Mouse (Mus musculus) embryonic facial prominence, embryonic 12.5 days (tissue): ENCODE measurements around the gene Cfap61. TPM values are rescaled to one million over a fixed set of nuclear protein-coding genes. Genes with fewer than 3 reads are reported as not detected.
"Not testable (repeated sequence)": the region's sequence is repeated elsewhere in the genome, so short reads cannot be mapped to it uniquely, and the experiment has no call there.

Source experiments
- ATAC-seq: fragments of 200-750 bp; cut with Nextera tagmentation; 2 replicates; pipeline ENCODE4 v1.8.0; 2017; ENCODE audit not compliant: insufficient number of reproducible peaks, insufficient read depth, low FRiP score, low TSS enrichment
- H3K27ac ChIP-seq: fragments of 300-500 bp; sonication (generic); 2 replicates; pipeline ENCODE4 v1.5.1; 2016; ENCODE audit warnings: mild to moderate bottlenecking
- H3K27me3 ChIP-seq: fragments of 300-500 bp; sonication (generic); 2 replicates; pipeline ENCODE4 v1.6.1; 2016; ENCODE audit warnings: mild to moderate bottlenecking, moderate library complexity
- H3K36me3 ChIP-seq: fragments of 300-500 bp; sonication (generic); 2 replicates; pipeline ENCODE4 v1.6.1; 2016; ENCODE audit warnings: mild to moderate bottlenecking
- H3K4me1 ChIP-seq: fragments of 300-500 bp; sonication (generic); 2 replicates; pipeline ENCODE4 v1.6.1; 2016
- H3K4me2 ChIP-seq: fragments of 300-500 bp; sonication (generic); replicated peaks from 2 replicates; pipeline ENCODE4 v1.6.1; 2016; ENCODE audit warnings: mild to moderate bottlenecking, moderate library complexity
- H3K4me3 ChIP-seq: fragments of 300-500 bp; sonication (generic); 2 replicates; pipeline ENCODE4 v1.5.1; 2016; ENCODE audit warnings: mild to moderate bottlenecking
- H3K9ac ChIP-seq: fragments of 300-500 bp; sonication (generic); 2 replicates; pipeline ENCODE4 v1.6.1; 2016; ENCODE audit warnings: mild to moderate bottlenecking, moderate library complexity
- H3K9me3 ChIP-seq: fragments of 300-500 bp; sonication (generic); 2 replicates; pipeline ENCODE4 v1.6.1; 2016; ENCODE audit warnings: mild to moderate bottlenecking, moderate library complexity
- WGBS: fragments of 180-500 bp; shearing (Covaris S2); methylation state at CpG from one replicate; pipeline ENCODE4 v1.1.7; 2016; 5-methylcytosine and 5-hydroxymethylcytosine counted together
- polyA plus RNA-seq: library from polyadenylated mRNA; unstranded; fragments of >200 nt; fragmentation: Nextera tagmentation; extraction: Ambion mirVana; gene quantifications from 2 replicates; pipeline ENCODE4 v1.2.1, GENCODE M21; 2016

Gene Cfap61
- polyA plus RNA-seq: 0.69 and 0.88 TPM in 2 replicates

DNA sequence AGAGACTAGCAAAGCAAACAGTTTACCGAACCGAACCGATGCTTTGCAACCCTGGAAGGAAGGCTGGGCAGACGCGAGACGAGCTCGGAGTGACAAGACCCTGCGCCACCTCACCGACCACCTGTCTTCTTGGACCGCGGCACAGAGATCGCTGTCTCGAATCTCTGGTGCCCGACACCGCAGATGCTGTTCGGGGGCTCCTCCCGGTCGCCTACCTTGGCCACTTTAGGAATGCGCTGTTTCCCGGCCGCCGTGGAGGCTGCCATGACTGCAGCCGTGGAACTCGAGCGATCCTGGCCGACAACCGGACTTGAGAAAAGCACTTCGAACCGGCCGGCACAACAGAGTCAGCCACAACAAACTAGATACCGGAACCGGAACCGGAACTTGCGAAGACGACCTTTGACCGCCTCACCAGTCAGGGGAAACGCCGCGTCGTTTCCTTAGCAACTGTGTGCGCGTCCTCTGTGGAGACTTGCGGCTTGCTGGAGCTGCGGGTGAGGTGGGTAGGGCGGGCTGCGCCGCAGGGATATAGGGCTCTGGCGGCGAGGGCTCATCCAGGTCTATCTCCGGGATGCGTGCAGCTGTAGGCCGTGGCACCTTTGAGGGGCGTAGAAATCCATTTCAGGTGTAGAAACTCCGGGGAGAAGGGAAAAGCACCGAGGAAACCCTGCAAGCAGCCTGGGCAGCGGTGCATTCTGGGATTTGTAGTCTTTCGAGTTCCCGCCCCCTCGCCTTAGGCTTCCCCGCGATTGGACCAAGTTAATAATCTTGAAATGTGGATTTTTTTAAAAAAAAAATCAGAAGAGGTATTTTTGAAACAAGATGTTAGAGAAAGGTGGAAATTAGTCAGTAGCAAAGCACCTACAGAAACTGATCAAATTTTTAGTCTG lies at the start of gene Cfap61, which contains the start of gene Crnkl1:
Cfap61 (plus strand) TSS at position 446 of the 893 bp plus-strand sequence.
Crnkl1 (minus strand) TSS at position 676 of the 893 bp plus-strand sequence.
- Histone ChIP-seq H3K36me3 (peaks cover 17% of the 10 kb centered on the region), H3K9me3 (no peaks in the 10 kb centered on the region), H3K4me3 (peak within 1 kb of the TSS; percentile 94), H3K4me1 (peaks cover 9% of the 10 kb centered on the region), H3K4me2 (peak within 1 kb of the TSS; percentile 80), H3K27me3 (no peaks in the 10 kb centered on the region), H3K9ac (peak within 1 kb of the TSS; percentile 65), H3K27ac (no peak within 1 kb of the TSS)
- ATAC-seq: peak; percentile 96
- WGBS: under 1% methylated on average over 61 of the region's 61 CpGs

DNA sequence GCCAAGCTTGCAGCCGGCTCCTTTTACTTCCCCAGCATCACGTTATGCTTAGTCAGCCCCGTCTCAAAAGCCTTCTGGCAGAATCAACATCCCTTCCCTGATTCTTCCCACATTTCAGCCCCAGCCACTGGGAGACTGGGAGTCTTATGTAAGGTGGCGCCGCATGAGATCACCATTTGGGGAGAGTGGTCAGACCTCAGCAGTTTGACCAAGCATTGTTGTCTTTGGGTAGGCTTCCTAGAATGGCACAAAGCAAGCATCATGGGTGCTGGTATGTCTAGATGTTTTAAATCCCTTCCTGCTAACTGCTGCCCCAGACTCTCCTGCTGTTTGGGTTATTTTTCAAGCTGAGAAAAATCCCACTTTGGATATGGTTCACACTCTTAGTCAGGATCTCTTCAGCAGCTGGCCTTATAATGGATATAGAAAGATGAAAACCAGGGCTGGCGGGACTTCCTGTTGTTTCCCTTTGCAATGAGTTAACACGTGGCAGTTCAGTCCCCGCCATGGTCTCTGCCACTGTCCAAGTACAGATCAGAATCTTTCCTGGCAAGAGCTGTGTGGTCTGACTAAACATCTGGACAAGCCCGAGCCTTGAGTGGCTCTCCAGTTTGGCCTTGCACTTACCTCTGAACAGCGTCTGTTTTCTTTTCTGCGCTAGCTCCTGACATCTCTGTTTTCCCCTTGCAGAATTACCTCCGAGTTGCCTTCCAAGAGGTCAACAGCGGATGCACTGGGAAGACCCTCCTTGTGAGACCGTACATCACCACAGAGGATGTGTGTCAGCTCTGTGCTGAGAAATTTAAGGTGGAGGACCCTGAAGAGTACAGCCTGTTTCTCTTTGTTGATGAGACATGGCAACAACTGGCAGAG lies 49.4 kb upstream of the Cfap61 start:
- Histone ChIP-seq H3K9me3 (no peaks in the 10 kb centered on the region), H3K36me3 (peaks cover 17% of the 10 kb centered on the region), H3K4me1 (peaks cover 76% of the 10 kb centered on the region), H3K4me3 (no peak overlapping the region), H3K4me2 (0 out of 2 replicates have a peak overlapping the region, but pooled peaks have one; percentile 3), H3K9ac (no peak overlapping the region), H3K27ac (peak overlapping the region; percentile 94), H3K27me3 (no peaks in the 10 kb centered on the region)
- WGBS: 40% methylated on average over 14 of the region's 14 CpGs
- ATAC-seq: no peak

DNA sequence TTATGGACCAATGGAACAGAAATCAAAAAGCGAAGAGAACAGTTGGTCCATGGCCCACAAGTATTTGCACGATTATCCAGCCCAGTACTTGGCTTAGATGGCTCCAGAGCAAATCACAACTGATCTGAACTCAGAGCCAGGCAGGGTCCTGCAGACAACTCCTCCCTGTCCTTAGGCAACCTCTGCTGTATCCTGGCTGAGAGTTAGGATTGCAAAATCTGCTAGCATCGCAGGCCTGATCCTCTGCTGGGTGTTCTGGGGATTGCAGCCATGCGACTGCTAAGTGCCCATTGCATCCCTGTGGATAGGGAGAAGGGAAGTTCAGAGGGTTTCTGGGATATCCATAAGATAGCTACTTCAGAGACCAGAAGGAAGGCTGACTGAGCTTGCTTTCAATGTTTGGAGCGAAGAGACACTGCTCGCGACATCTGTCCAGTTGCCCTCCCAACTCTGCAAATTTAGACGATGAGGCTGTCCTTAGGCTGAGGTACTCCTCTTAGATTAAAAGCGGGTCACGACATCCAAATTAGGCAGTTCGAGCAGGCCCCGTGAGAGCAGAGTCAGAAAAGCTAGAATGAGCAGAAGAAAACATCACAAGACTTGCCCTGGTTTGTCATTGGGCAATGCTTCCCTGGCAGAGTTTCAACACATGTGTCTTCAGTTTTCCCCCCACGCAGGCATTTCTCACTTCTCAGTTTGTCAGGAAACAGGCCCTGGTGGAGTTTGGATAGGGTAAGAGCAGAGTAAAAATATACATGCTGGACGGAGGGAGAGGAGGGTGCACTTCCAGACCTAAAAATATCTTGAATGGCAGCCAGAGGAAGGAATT lies 46.4 kb upstream of the Cfap61 start:
- H3K9ac ChIP-seq: no peak overlapping the region
- 43% methylated on average over 14 of the region's 14 CpGs for WGBS
- peaks cover 12% of the 10 kb centered on the region for H3K36me3 ChIP-seq
- H3K4me2 ChIP-seq: no peak overlapping the region
- peaks cover 52% of the 10 kb centered on the region for H3K4me1 ChIP-seq
- H3K9me3 ChIP-seq: no peaks in the 10 kb centered on the region
- no peaks in the 10 kb centered on the region for H3K27me3 ChIP-seq
- H3K4me3 ChIP-seq: no peak overlapping the region
- peak; percentile 74; the same call in 1 of the 2 replicates for ATAC-seq
- H3K27ac ChIP-seq: peak overlapping the region; percentile 91

DNA sequence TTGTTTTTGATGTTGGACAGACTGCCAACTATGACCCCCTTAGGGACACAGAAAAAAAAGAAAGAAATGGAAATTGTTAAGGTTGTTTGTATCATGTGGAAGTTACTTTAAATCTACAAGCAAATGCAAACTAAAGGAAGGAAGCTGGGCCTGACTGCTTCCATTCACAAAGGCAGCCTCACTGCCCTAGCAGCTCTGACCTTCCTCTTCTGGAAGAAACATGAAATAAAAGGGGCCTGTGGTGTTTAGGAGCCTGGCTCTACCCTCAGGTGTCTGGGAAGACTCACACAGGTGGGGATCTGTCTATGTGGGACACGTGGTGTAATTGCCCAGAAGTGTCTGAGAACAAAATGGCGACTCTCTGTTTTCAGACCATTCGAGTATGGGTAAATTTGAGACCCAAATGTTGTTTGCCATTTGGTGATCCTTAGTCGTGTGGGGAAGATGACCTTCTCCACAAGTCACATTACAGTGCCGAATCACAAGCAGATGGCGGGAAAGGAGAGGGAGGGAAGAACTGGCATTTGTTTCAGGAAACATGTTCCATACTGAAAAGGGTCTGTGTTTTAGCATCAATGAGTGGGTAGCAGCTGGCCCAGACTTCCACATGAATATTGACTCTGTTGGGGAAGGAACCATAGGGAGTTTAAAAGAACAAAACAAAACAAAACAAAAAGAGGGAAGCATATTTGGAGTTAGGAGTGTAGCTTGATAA lies 45.7 kb upstream of the Cfap61 start:
- WGBS: 33% methylated on average over 6 of the region's 6 CpGs
- peaks cover 45% of the 10 kb centered on the region for H3K4me1 ChIP-seq

DNA sequence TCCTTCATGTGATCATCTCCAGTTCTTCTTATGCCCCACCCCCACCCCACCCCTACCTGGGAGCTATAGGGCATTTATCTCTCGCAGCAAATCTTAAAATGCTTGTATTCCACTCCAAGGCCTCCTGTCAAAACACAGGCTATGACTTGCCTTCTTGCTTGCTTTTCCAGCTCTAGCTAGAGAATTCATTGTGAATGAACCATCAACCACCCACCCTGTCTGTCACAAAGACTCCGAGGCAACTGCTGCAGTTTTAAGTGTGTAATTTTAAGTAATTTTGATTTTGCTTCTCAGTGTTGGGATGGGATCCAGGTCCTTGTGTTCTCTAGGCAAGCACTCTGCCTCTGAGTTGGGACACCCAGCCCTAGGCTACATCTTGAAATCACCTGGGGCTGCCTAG lies 44.0 kb upstream of the Cfap61 start:
- H3K9ac ChIP-seq: no peak overlapping the region
- no peaks in the 10 kb centered on the region for H3K27me3 ChIP-seq
- H3K4me3 ChIP-seq: no peak overlapping the region
- no peak for ATAC-seq
- H3K4me1 ChIP-seq: peaks cover 28% of the 10 kb centered on the region
- H3K4me2 ChIP-seq: no peak overlapping the region
- peaks cover 5% of the 10 kb centered on the region; the same call in 1 of the 2 replicates for H3K36me3 ChIP-seq
- H3K9me3 ChIP-seq: no peaks in the 10 kb centered on the region
- WGBS: 84% methylated on average over 2 of the region's 2 CpGs
- no peak overlapping the region for H3K27ac ChIP-seq

More for the DNA sequence above, 45.7 kb upstream of the Cfap61 start:
- no peak overlapping the region for H3K4me2 ChIP-seq
- no peaks in the 10 kb centered on the region for H3K27me3 ChIP-seq
- H3K36me3 ChIP-seq: peaks cover 9% of the 10 kb centered on the region; the same call in 1 of the 2 replicates
- ATAC-seq: no peak; the same call in 1 of the 2 replicates
- H3K9me3 ChIP-seq: no peaks in the 10 kb centered on the region
- H3K9ac ChIP-seq: no peak overlapping the region
- H3K4me3 ChIP-seq: no peak overlapping the region
- peak overlapping the region; percentile 91 for H3K27ac ChIP-seq

DNA sequence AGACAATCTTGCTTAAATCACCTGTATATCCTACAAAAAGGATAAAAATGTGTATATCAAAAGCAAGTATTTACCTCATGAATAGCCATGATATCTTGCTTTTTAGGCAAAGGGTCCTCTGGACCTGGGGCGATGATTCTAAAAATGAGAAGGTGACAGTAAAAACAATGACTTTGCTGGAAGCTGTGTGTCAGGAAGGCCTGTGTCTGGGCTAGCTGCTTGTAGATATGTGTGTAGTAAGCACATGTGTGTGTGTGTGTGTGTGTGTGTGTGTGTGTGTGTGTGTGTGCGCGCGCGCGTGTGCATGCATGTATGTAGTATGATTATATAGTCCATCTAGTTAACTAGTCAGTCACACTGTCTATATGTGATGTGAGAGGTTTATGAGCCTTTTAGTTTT lies 40.8 kb upstream of the Cfap61 start:
- H3K36me3 ChIP-seq: no peaks in the 10 kb centered on the region
- no peaks in the 10 kb centered on the region for H3K27me3 ChIP-seq
- no peak for ATAC-seq
- H3K27ac ChIP-seq: no peak overlapping the region
- H3K4me2 ChIP-seq: no peak overlapping the region
- no peak overlapping the region for H3K9ac ChIP-seq
- H3K4me3 ChIP-seq: no peak overlapping the region
- peaks cover 9% of the 10 kb centered on the region; the same call in 1 of the 2 replicates for H3K4me1 ChIP-seq
- WGBS: 97% methylated on average over 6 of the region's 6 CpGs
- no peaks in the 10 kb centered on the region for H3K9me3 ChIP-seq

DNA sequence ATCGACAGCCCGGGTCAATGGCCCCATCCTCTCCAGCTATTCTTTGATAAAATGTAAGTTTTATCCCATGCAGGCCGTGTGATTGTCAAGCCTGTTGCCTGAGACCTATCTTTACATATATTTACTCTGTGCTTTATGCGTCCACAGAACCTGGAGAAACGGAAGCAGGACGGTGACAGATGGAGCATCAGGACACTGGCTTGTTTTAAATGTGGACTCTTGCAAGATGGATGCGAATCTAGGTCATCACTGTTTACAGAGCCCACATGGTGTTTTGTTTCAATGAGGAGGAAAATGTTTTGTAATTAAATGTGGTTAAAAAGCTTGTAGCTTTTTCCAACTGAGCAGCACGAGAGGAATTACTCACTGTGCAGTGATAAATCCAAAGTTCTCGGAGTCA lies 36.5 kb upstream of the Cfap61 start:
- Histone ChIP-seq H3K4me2 (no peak overlapping the region), H3K4me3 (no peak overlapping the region), H3K27me3 (no peaks in the 10 kb centered on the region), H3K27ac (no peak overlapping the region), H3K9ac (no peak overlapping the region), H3K36me3 (no peaks in the 10 kb centered on the region), H3K9me3 (no peaks in the 10 kb centered on the region), H3K4me1 (no peaks in the 10 kb centered on the region)
- ATAC-seq: no peak
- WGBS: 85% methylated on average over 9 of the region's 9 CpGs

DNA sequence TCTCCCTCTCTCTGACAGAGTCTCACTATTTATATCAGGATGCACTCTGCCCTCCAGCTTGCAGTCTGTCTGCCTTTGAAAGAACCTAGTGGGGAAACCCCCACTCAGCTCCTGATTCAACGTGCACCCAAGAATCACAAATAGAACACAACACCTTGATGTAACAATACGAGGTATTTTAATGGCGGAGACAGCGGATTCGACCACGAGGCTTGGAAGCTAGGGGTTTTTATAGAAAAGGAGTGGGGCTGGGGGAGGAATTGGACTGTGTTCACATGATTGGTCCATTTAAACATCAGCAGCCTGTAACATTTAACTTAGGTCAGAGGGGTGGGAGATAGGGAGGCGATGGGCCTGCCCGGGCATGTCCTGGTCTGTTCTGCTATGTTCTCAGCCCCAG lies 34.3 kb upstream of the Cfap61 start:
- not testable (repeated sequence) for H3K4me3 ChIP-seq, ATAC-seq, H3K4me2 ChIP-seq, H3K36me3 ChIP-seq, H3K9me3 ChIP-seq, H3K27me3 ChIP-seq, H3K27ac ChIP-seq, H3K9ac ChIP-seq
- H3K4me1 ChIP-seq: peaks cover 13% of the 10 kb centered on the region
- WGBS: 70% methylated on average over 7 of the region's 8 CpGs

DNA sequence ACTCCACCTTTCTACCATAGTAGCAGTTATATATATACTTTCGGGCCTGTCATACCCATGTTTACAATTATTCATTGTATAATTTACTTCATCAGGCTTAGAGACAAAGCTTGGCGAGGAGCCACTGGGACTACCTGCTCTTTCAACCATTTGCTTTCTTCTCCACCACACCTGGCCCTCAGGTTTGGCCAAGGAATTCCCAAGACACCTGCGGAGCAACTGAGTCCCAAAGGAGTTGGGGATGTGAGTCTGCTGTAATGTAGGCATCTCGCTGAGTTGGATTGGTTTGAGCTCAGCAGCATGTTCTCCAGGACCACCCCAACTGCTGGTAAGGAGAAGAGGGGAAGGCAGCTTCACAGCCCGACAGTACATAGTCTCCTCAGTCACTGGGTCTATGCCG lies 32.7 kb upstream of the Cfap61 start, which contains the start of gene Naa20:
Naa20 (plus strand) TSS at position 239 of the 400 bp plus-strand sequence.
- 87% methylated on average over 6 of the region's 6 CpGs for WGBS
- Histone ChIP-seq H3K36me3 (no peaks in the 10 kb centered on the region), H3K9me3 (no peaks in the 10 kb centered on the region), H3K9ac (no peak within 1 kb of the TSS; the same call in 1 of the 2 replicates), H3K4me3 (peak within 1 kb of the TSS; percentile 98), H3K4me2 (peak within 1 kb of the TSS; percentile 63), H3K27ac (no peak within 1 kb of the TSS), H3K4me1 (peaks cover 13% of the 10 kb centered on the region), H3K27me3 (no peaks in the 10 kb centered on the region)
- no peak for ATAC-seq

DNA sequence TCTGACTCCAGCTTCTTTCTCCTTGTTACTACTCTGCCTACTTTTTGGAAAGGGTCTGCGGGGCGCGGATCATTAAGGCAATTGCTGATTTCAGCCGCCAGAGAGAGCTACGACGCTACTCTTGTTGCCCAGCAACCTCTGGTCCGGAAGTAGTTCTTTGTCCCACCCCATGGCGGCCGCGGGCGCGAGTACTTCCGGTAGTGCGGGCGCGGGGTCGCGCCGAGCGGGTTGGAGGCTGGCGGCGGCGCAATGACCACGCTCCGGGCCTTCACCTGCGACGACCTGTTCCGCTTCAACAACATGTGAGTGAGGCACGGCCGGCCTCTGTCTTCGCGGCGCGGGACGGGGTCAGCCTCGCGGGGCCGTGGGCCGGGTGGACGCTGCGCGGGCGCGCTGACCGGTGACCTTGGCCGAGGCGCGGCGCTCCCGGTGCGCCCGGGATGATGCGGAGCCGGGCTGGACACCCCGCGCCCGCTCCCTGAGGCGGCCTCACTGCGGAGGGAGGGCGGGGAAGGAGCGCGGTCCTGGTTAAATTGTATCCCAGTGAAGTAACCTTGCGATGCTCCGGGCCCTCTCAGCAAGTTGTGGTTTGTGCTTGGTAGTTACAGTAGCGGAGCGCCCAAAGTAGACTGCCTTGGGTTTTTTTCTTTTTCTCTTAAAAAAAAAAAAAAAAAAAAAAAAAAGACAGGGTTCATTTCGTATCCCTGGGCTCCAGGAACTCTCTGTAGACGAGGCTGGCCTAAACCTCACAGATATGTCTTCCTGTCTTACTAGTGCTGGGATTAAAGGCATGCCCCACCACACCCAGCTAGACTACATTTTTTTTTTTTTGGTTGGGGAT lies 31.3 kb upstream of the Cfap61 start:
- Histone ChIP-seq H3K27ac (peak overlapping the region; percentile 88), H3K4me2 (peak overlapping the region; percentile 63), H3K36me3 (no peaks in the 10 kb centered on the region), H3K4me3 (peak overlapping the region; percentile 98), H3K27me3 (no peaks in the 10 kb centered on the region), H3K4me1 (peaks cover 13% of the 10 kb centered on the region), H3K9me3 (no peaks in the 10 kb centered on the region), H3K9ac (peak overlapping the region; percentile 98)
- WGBS: under 1% methylated on average over 68 of the region's 68 CpGs
- ATAC-seq: peak; percentile 91
